Mouse (Mus musculus) kidney, embryonic 15.5 days (tissue): ENCODE data around the gene G430095P16Rik. TPM values are rescaled to one million over a fixed set of nuclear protein-coding genes. Genes with fewer than 3 reads are reported as not detected.
A peak's percentile ranks its signal among the peaks of the same experiment; 100 is the strongest.

Experiments used
- ATAC-seq: fragments of 200-750 bp; cut with Nextera tagmentation; replicated peaks from 2 replicates; pipeline ENCODE4 v1.8.0; 2017; ENCODE audit warnings: moderate TSS enrichment; ENCODE audit not compliant: low FRiP score
- H3K27ac ChIP-seq: fragments of 300-500 bp; sonication (generic); 2 replicates; pipeline ENCODE4 v1.5.1; 2015; ENCODE audit warnings: mild to moderate bottlenecking, inconsistent platforms
- H3K27me3 ChIP-seq: fragments of 300-500 bp; sonication (generic); 2 replicates; pipeline ENCODE4 v1.6.1; 2015; ENCODE audit warnings: inconsistent platforms
- H3K36me3 ChIP-seq: fragments of 300-500 bp; sonication (generic); 2 replicates; pipeline ENCODE4 v1.6.1; 2015; ENCODE audit warnings: inconsistent platforms
- H3K4me1 ChIP-seq: fragments of 300-500 bp; sonication (generic); 2 replicates; pipeline ENCODE4 v1.6.1; 2015; ENCODE audit warnings: inconsistent platforms
- H3K4me2 ChIP-seq: fragments of 300-500 bp; sonication (generic); 2 replicates; pipeline ENCODE4 v1.6.1; 2015; ENCODE audit warnings: moderate library complexity, mild to moderate bottlenecking, inconsistent platforms
- H3K4me3 ChIP-seq: fragments of 300-500 bp; sonication (generic); replicated peaks from 2 replicates; pipeline ENCODE4 v1.5.1; 2015; ENCODE audit warnings: mild to moderate bottlenecking, inconsistent platforms
- H3K9ac ChIP-seq: fragments of 300-500 bp; sonication (generic); 2 replicates; pipeline ENCODE4 v1.6.1; 2015; ENCODE audit warnings: mild to moderate bottlenecking, inconsistent platforms
- H3K9me3 ChIP-seq: fragments of 300-500 bp; sonication (generic); replicated peaks from 2 replicates; pipeline ENCODE4 v1.6.1; 2016; ENCODE audit warnings: inconsistent platforms
- WGBS: fragments of 180-500 bp; shearing (Covaris S2); methylation state at CpG from one replicate; pipeline ENCODE4 v1.1.7; 2015; ENCODE audit warnings: mixed read lengths; 5-methylcytosine and 5-hydroxymethylcytosine counted together
- polyA plus RNA-seq: library from polyadenylated mRNA; unstranded; fragments of >200 nt; fragmentation: Nextera tagmentation; extraction: Ambion mirVana; gene quantifications from 2 replicates; pipeline ENCODE4 v1.2.1, GENCODE M21; 2015

G430095P16Rik gene
- polyA plus RNA-seq, result 1.9 and 2.3 TPM in 2 replicates

DNA sequence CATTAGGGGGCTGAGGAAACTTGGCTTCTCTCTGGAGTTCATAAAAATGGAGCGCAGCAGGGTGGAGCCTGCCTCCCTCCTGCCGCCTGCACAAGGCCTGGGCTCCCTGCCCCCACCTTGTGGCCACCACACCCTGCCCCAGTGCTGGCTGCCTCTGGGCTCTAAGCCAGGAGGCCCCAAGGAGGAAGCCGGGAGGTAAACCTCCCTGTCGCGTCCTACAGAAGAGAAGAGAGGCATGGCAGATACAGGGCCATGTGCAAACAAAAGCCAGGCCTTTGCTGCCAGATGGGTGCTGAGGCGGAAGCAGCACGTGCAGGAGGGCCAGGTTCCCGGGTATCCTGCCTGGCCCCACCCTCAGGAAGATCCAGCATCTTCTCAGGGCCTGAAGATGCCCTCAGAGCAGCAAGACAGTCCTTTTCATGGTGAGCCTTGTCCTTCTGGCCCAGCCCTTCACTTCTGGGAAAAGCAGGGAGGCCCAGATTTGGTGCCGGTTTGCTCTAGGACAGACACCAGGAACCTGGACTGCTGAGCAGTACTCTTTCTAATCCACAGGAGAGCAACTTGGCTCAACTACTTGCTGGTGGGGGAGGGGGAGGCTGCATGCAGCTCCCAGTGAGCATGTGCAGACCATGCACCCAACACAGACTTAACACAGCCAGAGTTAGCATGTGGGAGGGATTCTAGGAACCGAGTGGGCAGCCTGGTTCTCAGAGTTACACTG is at the start of gene G430095P16Rik:
TSS of gene G430095P16Rik (plus strand) at position 158 of the 721 bp plus-strand sequence.
- no peaks in the 10 kb centered on the region for H3K9me3 ChIP-seq
- ATAC-seq, result peak; percentile 83
- H3K4me2 ChIP-seq, result peak within 1 kb of the TSS; percentile 29
- peaks cover 62% of the 10 kb centered on the region for H3K4me1 ChIP-seq
- 23% methylated on average over 10 of the region's 10 CpGs for WGBS
- peaks cover 24% of the 10 kb centered on the region for H3K27me3 ChIP-seq
- peak within 1 kb of the TSS; percentile 27; the same call in 1 of the 2 replicates for H3K9ac ChIP-seq
- peak within 1 kb of the TSS; percentile 87 for H3K27ac ChIP-seq
- H3K36me3 ChIP-seq, result peaks cover 20% of the 10 kb centered on the region
- H3K4me3 ChIP-seq, result no peak within 1 kb of the TSS

DNA sequence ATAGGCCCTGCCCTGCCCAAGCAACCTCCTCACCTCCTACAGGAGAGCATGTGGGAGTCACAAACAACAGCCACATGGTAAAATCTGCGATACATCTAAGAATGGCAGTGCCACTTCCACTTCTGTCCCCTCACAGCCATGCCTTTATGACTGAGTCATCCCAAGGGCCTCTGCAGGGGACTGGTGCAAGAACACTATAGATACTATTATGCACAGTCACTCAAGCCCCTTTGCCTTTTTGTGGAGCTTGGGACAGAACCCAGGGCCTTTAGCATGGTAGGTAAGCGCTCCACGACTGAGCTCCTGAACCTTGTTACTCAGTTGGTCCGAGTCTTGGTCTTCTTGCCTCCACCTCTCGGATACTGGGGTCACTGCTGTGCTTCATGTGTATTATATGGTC is 45.5 kb upstream of the G430095P16Rik start:
- WGBS, result 91% methylated on average over 5 of the region's 5 CpGs
- Histone ChIP-seq H3K27me3 (no peaks in the 10 kb centered on the region), H3K27ac (no peak overlapping the region), H3K4me3 (no peak overlapping the region), H3K4me2 (no peak overlapping the region), H3K36me3 (peaks cover 68% of the 10 kb centered on the region), H3K9ac (no peak overlapping the region), H3K9me3 (no peaks in the 10 kb centered on the region), H3K4me1 (no peaks in the 10 kb centered on the region)
- ATAC-seq, result no peak

DNA sequence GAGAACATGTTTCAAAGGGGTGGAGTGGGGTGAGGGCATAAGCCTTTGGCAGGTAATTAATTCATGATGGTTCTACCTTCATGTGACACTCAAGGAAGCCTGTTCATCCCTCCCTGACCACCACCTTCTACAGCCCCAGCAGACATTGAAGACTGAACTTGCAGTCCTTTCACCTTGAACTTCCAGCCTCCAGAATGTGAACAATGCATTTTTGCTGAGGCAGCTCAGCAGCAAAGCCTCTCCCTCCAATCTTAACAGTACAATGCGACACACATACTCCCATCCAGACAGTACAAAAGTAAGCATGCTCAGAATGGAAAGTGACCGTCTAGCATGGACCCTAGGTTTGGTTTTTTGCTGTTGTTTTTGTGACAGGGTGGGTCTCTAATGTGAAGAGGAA is 41.3 kb upstream of the G430095P16Rik start:
- Histone ChIP-seq H3K4me1 (peaks cover 27% of the 10 kb centered on the region), H3K9me3 (no peaks in the 10 kb centered on the region), H3K27me3 (no peaks in the 10 kb centered on the region), H3K4me3 (no peak overlapping the region), H3K4me2 (no peak overlapping the region), H3K9ac (no peak overlapping the region), H3K36me3 (peaks cover 46% of the 10 kb centered on the region), H3K27ac (no peak overlapping the region)
- 84% methylated on average over 2 of the region's 2 CpGs for WGBS
- ATAC-seq, result no peak

DNA sequence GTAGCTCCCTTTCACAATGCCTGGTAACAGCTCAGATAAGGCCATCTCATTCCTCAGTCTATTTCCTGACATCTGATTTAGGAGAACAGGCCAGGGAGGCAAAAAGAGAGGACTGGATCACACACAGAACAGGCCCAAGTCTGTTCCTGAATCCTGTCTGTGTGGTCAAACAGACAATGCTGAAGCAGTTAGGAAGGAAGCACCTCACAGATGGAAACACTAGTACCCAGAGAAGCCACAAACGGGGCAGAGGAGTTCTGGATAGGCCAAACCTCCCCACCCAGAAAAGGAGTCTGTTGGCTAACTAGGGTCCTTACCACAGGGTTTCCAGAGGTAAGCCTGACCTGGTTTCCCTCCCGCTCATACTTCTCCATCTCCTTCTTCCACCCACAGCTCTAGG is 40.5 kb upstream of the G430095P16Rik start:
- Histone ChIP-seq H3K27me3 (no peaks in the 10 kb centered on the region), H3K4me1 (peaks cover 32% of the 10 kb centered on the region), H3K27ac (no peak overlapping the region), H3K9me3 (no peaks in the 10 kb centered on the region), H3K9ac (no peak overlapping the region), H3K36me3 (peaks cover 38% of the 10 kb centered on the region), H3K4me2 (no peak overlapping the region), H3K4me3 (no peak overlapping the region)
- ATAC-seq, result no peak
- 84% methylated on average over 2 of the region's 2 CpGs for WGBS

DNA sequence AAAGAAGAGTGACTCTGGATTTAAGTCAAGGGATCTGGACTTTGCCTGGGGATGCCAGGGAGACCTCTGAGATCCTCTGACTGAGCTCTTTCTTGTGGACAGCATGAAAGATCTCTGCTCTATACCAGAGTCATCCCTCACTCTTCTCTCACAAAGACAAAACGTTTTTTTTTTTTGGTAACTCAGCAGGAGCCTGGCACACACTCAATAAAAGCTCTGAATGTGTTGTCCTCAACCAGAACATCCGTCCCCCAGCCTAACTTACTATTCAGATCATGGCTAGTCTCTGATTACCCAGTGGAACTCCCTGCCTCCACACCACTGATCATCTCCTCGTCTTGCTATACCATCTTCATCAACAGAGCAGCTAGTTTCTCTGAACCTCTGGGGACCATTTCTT is 38.3 kb upstream of the G430095P16Rik start:
- ATAC-seq, result no peak
- Histone ChIP-seq H3K27ac (no peak overlapping the region), H3K4me3 (no peak overlapping the region), H3K4me1 (peaks cover 43% of the 10 kb centered on the region), H3K36me3 (peaks cover 29% of the 10 kb centered on the region), H3K4me2 (no peak overlapping the region), H3K27me3 (no peaks in the 10 kb centered on the region), H3K9me3 (no peaks in the 10 kb centered on the region), H3K9ac (no peak overlapping the region)
- 68% methylated on average over 3 of the region's 3 CpGs for WGBS

DNA sequence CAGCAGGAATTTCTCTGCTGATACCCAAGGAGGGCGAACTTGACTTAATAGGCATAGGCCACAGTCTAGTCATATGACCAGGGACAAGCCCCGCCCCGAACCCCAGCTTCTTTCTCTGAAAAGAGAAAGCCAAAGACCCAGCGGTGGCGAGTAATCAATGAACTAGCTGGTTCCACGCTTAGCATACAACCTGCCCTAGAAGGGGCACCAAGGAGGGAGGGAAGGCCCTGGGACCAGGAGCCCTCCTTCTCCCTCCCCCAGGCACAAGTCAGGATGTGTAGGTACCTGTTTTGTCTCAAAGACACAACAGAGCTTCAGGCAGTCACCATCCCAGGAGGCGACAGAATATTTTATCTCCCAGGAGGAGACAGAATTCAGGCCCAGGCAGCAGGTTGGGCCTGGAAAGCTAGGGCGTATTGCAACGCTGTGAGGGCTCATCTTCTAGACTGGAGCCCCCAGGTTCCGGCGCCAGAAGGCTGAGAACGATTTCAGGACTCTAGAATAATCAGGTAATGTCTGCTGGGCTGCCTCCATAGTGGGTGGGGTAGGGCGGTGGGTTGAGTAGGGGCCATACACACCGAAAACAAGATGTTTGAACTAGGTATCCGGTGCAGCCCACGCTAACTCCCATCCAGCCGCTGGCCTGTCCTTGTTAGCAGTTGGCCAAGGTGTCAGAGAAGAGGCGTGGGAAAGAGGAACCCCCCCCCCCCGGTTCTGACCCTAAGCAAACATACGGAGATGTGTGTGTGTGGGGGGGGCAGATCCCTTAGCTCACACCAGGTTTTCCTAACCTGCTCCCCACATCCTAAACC is 36.4 kb upstream of the G430095P16Rik start, which contains the start of gene Trmt1:
TSS of gene Trmt1 (plus strand) at position 117 of the 812 bp plus-strand sequence.
- Histone ChIP-seq H3K27me3 (no peaks in the 10 kb centered on the region), H3K9me3 (no peaks in the 10 kb centered on the region), H3K9ac (peak within 1 kb of the TSS; percentile 99), H3K4me3 (peak within 1 kb of the TSS; percentile 99), H3K4me1 (peaks cover 55% of the 10 kb centered on the region), H3K4me2 (peak within 1 kb of the TSS; percentile 90), H3K36me3 (peaks cover 32% of the 10 kb centered on the region), H3K27ac (peak within 1 kb of the TSS; percentile 95)
- peak; percentile 9 for ATAC-seq
- 13% methylated on average over 20 of the region's 20 CpGs for WGBS

DNA sequence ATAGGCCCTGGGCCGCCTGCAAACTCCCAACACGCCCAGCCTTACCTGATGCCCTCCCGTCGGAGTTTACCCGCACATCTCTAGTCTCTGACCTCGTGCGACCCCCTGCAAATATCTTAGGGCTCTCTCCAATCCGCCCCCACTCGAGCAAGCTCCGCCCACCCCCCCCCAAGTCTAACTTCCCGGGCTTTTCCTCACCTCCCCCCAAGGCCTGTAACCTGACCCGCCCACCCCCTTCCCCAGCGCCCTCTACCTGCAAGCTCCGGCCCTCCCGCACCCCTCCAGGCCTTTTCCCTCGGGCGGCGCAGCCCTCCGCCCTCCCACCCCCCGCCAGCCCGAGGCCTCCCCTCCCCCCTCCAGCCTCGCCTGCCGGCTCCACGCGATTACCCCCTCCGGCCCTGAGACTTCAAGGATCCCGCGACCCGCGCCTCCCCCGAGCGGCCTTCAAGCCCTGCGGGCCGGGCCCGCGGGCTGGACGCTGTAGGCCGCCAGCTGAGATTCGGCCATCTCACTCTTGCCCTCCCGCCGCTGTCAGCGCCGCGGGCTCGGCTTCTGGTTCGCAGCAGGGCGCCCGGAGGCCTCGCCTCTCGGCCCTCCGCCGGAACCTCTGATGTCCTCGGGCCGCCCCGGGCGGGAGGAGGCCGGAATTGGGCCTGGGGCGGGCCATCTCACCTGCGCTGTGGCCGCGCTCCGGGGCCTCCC is 35.7 kb upstream of the G430095P16Rik start:
- Histone ChIP-seq H3K36me3 (peaks cover 30% of the 10 kb centered on the region), H3K4me3 (peak overlapping the region; percentile 99), H3K27ac (peak overlapping the region; percentile 95), H3K4me1 (peaks cover 55% of the 10 kb centered on the region), H3K27me3 (no peaks in the 10 kb centered on the region), H3K4me2 (peak overlapping the region; percentile 90), H3K9me3 (no peaks in the 10 kb centered on the region), H3K9ac (peak overlapping the region; percentile 99)
- ATAC-seq, result peak; percentile 47
- WGBS, result 0% methylated on average over 56 of the region's 62 CpGs

DNA sequence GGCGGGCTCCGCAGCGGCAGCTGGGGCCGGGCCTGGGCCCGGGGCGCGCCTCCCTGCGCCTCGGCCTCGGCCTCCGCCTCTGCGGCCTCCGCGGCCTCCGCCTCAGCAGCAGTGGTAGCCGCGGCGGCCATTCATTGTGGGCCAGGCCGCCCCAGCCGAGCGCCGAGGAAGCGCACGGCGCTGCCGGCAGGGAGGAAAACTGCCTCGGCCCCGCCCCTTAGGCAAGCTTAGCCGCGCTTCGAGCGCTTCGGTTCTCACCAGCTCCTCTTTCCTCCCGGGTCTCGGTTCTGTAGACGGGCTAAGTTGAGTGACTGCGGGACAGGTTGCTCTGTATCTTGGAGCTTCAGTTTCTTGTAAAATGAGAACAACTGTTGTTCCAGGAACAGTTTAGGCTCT is 35.1 kb upstream of the G430095P16Rik start, which contains the start of gene Nacc1:
TSS of gene Nacc1 (minus strand) at position 158 of the 396 bp plus-strand sequence.
- no peaks in the 10 kb centered on the region for H3K9me3 ChIP-seq
- peak within 1 kb of the TSS; percentile 99 for H3K9ac ChIP-seq
- H3K4me1 ChIP-seq, result peaks cover 55% of the 10 kb centered on the region
- ATAC-seq, result peak; percentile 81
- H3K27me3 ChIP-seq, result no peaks in the 10 kb centered on the region
- H3K4me3 ChIP-seq, result peak within 1 kb of the TSS; percentile 99
- H3K36me3 ChIP-seq, result peaks cover 30% of the 10 kb centered on the region
- peak within 1 kb of the TSS; percentile 90 for H3K4me2 ChIP-seq
- WGBS, result under 1% methylated on average over 35 of the region's 37 CpGs
- peak within 1 kb of the TSS; percentile 95 for H3K27ac ChIP-seq

DNA sequence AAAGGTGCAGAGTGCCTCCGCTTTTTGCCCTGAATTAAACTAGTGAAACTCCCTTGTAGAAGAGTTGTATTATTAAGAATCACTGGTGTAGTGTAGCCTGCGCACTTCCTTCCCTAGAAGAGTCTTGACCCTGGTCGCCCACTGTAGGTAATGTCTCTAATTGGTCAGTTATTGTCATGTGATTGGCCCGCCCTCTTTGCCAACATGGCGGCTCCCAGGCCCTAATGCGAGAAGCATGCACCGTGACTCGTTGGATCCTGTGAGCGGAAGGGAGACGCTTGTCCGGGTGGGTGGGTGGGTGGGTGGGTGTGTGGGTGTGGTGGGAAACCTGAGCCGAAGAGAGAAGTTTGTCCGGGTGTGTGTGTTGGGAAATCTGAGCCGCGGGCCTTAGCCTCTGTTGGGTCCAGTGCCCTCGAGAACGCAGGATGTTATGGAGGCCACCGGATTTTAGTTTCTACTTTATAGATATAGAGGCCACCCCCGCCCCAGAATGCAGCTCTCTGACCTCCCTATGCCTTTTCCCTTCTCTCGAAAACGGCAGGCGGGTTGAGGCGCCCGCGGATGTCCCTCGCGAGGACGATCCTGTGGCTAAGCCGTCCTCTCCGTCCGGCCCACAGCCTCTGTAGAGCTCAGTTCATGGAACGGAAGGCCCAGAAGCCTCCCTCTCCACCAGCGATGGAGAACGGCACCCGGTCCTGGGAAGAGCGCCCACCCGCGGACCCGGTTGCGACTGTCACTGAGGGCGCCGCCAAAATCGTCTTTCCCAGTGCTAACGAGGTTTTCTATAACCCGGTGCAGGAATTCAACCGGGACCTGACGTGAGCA is 33.5 kb upstream of the G430095P16Rik start:
- peaks cover 31% of the 10 kb centered on the region for H3K36me3 ChIP-seq
- H3K27me3 ChIP-seq, result no peaks in the 10 kb centered on the region
- peak overlapping the region; percentile 80 for H3K9ac ChIP-seq
- H3K27ac ChIP-seq, result peak overlapping the region; percentile 72
- peak overlapping the region; percentile 90 for H3K4me2 ChIP-seq
- H3K4me1 ChIP-seq, result peaks cover 49% of the 10 kb centered on the region
- H3K4me3 ChIP-seq, result peak overlapping the region; percentile 99
- H3K9me3 ChIP-seq, result no peaks in the 10 kb centered on the region
- WGBS, result 0% methylated on average over 47 of the region's 47 CpGs
- ATAC-seq, result peak; percentile 83

DNA sequence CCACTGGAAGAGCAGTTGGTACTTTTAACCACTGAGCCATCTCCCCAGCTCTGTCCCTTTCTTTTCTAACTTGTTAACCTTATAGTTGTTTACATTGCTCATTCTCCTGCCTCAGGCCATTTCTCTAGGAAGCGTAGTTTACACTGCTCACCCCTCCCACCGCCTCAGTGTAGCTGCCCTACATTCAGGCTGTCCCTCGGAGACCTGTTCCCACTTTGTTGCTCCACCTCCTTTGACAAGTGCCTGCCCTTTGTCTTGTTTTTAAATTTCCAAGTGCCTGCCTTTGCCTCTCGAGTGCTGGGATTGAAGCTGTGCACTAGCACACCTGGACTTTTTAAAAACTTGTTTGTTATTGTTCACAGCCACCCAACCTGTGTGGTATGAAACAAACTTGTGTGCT is 29.5 kb upstream of the G430095P16Rik start:
- Histone ChIP-seq H3K4me1 (peaks cover 19% of the 10 kb centered on the region), H3K9ac (no peak overlapping the region), H3K9me3 (no peaks in the 10 kb centered on the region), H3K36me3 (peaks cover 69% of the 10 kb centered on the region), H3K27ac (no peak overlapping the region), H3K4me3 (no peak overlapping the region), H3K27me3 (no peaks in the 10 kb centered on the region), H3K4me2 (no peak overlapping the region)
- ATAC-seq, result no peak
- 83% methylated on average over 4 of the region's 4 CpGs for whole genome bisulfite sequencing

DNA sequence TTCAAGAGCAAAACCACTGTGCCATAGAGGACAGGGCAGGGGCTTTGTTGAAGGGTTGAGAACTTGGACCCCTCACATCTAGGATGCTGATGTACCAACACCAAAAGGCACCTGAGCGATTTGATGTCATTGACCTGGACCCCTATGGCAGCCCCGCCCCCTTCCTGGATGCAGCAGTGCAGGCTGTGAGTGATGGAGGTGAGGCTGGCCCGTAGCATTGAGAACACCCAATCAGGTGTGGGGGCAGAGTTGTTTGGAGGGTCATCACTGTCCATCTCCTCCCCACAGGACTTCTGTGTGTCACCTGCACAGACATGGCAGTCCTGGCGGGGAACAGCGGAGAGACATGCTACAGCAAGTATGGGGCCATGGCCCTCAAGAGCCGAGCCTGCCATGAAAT is 27.7 kb upstream of the G430095P16Rik start:
- H3K27me3 ChIP-seq, result no peaks in the 10 kb centered on the region
- H3K4me1 ChIP-seq, result peaks cover 14% of the 10 kb centered on the region
- H3K9ac ChIP-seq, result no peak overlapping the region
- H3K9me3 ChIP-seq, result no peaks in the 10 kb centered on the region
- H3K27ac ChIP-seq, result no peak overlapping the region
- H3K36me3 ChIP-seq, result peaks cover 82% of the 10 kb centered on the region
- WGBS, result 93% methylated on average over 6 of the region's 6 CpGs
- ATAC-seq, result no peak
- H3K4me3 ChIP-seq, result no peak overlapping the region
- H3K4me2 ChIP-seq, result no peak overlapping the region
